Mouse (Mus musculus) spleen, postnatal 10 days (tissue): ENCODE measurements around the gene Fam181b.
A peak's percentile ranks its signal among the peaks of the same experiment; 100 is the strongest.

Experiments
- DNase-seq, 2 experiments: peaks; one replicate each; pipeline ENCODE4 v3.0.0; 2021 to 2022; ENCODE audit warnings: low spot score in 2 of 2

Fam181b gene

DNA sequence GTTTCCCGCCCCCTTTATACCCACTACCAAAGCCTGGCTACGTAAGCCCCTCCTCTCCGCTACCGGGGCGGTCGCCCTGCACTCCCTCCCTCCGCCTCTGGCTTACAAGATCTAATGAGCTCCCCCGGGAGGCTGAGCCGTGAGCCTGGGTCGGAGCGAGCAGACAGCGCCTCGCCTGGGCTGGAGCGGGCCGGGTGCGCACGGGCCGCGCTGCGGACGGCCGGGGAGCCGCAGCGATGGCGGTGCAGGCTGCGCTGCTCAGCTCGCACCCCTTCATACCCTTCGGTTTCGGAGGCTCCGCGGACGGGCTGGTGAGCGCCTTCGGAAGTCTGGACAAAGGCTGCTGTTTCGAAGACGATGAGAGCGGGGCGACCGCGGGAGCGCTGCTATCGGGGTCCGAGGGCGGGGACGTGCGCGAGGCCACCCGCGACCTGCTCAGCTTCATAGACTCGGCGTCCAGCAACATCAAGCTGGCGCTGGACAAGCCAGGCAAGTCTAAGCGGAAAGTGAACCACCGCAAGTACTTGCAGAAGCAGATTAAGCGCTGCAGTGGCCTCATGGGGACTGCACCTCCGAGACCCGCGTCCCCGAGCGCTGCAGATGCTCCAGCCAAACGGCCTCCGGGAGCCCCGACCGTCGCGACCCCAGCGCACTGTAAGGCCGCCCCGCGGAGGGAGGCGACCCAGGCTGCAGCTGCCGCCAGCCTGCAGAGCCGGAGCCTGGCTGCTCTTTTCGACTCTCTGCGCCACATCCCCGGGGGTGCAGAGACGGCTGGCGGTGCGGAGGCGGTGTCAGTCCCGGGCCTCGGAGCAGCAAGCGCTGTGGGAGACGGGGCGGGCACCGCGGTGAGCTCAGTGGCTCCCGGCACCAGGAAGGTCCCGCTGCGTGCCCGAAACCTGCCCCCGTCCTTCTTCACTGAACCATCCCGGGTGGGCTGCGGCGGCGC is at the start of gene Fam181b:
TSS of gene Fam181b (plus strand) at position 81 of the 946 bp plus-strand sequence.
- DNase-seq = peak in 1 of 2 experiments; percentile 19

DNA sequence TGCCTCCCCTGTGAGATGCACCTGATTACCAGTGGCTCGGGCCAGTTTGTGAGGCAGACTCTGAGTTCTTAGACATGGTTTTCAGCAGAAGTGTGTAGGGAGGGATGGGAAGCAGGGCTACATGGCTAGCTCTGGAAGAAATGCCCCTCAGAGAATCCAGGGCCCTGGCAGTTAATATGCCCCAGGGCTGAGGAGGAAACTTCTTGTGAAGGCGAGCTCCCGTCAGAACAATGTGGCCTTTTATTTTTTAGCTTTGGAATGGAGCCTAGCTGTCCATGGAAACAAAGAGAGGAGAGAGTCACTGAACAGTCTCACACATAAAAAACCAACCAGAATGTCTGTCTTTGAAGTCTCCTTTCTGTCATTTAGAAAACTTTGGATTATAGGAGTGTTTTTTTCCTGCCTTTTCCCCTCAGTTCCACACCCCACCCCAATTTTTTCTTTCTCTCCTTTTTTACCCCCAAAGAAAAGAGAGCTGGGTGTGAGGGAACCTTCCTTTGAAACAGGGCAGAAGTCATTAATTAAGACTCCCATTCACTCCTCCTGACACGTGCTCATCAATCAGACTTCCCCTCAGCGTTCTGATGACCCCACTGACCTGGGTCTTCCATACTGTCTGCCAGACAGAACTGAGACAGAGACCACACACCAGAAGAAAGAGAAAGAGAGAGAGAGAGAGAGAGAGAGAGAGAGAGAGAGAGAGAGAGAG is 41.7 kb upstream of the Fam181b start:
- DNase-seq = no peak

GRCm38 (mm10) chr7:93038472-93038828 is 41.2 kb upstream of the Fam181b start:
- DNase-seq = no peak

- DNase-seq = no peak
Observed at GRCm38 (mm10) chr7:93039542-93039941, 40.1 kb upstream of the Fam181b start.

GRCm38 (mm10) chr7:93044359-93044758 is 35.3 kb upstream of the Fam181b start:
- DNase-seq = no peak

- no peak for DNase-seq
Observed at GRCm38 (mm10) chr7:93044788-93045187, 34.9 kb upstream of the Fam181b start.

GRCm38 (mm10) chr7:93060831-93061230 is 18.8 kb upstream of the Fam181b start:
- DNase-seq = no peak

GRCm38 (mm10) chr7:93061747-93062146 is 17.9 kb upstream of the Fam181b start:
- DNase-seq = no peak

DNA sequence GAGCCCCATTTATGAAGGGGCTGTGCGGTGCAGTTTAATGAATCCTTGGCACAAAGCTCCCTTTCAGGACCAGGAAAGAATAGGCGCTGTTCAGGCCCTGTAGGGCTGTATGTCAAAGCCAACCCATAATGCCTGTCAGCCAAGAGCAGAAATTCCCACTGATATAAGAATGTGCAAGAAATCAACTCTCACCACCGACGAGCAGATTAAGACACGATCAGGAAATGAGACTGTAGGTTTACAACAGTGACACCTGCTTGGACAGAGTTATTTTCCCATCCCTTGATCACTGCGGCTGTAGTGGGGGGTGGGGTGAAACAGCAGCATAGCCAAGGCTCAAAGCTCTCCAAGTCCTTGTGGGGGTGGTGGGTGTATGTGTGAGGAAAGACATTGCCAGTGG is 17.5 kb upstream of the Fam181b start:
- no peak for DNase-seq

GRCm38 (mm10) chr7:93067464-93068015 is 12.1 kb upstream of the Fam181b start:
- DNase-seq = no peak

DNA sequence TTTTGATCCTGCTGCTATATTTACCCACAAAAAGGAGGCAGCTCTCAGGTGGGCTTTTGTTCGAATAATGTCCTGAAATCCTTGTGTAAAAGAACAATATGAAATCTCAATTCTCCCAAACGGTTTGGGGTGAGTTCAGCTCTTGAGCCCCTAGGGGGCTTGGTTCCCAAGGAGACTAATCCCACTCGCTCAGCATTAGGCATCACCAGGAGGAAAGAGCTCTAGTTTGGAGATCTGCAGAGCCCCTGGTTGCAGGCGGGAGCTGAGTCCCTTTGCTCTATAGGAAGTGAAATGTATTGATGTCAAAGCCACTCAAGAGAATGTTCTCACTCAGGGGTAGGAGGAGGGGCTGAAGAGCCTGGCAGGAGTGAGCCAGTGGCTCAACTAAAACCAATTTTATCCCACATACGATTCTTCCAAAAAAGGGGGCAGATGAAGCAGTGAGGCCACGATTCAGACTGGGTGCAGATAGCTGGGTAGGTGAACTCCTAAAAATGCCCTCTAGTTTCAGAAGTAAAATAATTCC is 3.2 kb upstream of the Fam181b start:
- DNase-seq = no peak

DNA sequence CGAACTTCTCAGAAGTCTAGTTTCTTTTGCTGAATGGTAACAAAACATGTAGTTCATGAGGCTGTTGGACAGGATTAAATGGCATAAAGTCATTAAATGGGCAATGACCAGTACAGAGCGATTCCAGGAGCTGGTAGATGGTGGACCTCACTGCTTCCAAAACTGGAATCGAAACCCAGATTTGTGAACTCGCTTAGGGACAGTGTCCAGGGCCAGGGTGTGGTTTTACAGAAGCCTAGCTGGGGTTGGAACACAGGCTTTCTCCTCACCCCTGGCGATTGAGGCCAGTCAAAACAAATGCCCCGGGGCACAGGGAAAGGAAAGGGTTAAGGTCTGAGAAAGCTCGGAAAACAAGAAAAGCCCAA is 263 bp upstream of the Fam181b start:
- no peak for DNase-seq

GRCm38 (mm10) chr7:93080731-93081430 is 1.2 kb downstream of the Fam181b start:
- DNase-seq = peak in 1 of 2 experiments; percentile 14

- peak in 1 of 2 experiments; percentile 16 for DNase-seq
Observed at GRCm38 (mm10) chr7:93093371-93094058, 13.8 kb downstream of the Fam181b start.

GRCm38 (mm10) chr7:93095511-93095910 is 15.8 kb downstream of the Fam181b start:
- DNase-seq = no peak

DNA sequence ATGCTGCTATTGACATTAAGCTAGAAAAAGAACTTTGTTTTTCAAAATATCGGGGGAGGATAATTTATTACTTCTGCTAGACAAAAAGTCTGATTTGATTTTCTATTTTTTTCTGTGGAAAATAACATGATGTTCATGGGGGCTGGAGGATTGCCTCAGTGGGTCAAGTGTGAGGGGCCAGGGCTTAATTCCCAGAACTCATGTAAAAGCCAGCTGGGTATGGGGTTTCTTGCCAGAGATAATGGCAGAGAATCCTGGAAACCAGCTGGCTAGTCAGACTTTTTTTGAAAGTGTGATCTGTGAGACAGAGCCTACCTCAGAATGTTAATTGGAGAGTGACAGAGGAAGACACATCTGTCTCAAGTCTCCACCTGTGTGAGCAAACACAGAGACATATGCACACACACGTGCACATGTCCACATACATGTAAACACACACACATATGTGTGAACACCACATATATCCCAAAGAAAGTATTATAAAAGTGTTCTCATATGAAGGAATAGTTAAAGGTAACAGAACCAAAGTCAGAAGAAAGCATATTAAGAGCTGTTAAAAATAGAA is 25.2 kb downstream of the Fam181b start:
- no peak for DNase-seq

- DNase-seq = no peak
Observed at GRCm38 (mm10) chr7:93110370-93110965, 30.8 kb downstream of the Fam181b start.

- no peak for DNase-seq
Observed at GRCm38 (mm10) chr7:93111056-93111455, 31.4 kb downstream of the Fam181b start.

DNA sequence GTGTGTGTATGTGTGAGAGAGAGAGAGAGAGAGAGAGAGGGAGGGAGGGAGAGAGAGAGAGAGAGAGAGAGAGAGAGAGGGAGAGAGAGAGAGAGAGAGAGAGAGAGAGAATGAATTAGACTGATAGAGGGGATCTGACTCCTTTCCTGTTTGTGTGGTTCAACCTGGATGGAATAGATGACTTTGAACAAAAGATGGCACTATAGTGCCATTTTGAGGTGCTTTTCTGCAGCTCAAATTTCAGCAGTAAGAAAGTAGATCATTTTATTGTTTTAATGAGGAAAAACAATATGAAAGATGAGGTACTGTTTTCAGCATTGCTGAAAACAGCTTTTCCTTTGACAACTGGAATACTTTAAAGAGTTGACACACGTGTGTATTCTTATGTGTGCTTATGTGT is 37.9 kb downstream of the Fam181b start:
- no peak for DNase-seq

GRCm38 (mm10) chr7:93123936-93124335 is 44.3 kb downstream of the Fam181b start:
- DNase-seq = no peak
